In genomic region chr12:112859930-112860329, GRCm38 (mm10) we compare ENCODE assay signal across 17 mouse cellular contexts. TPM values are rescaled to one million over a fixed set of nuclear protein-coding genes. Genes with fewer than 3 reads are reported as not detected.
DNase-seq lines count a peak whose midpoint lies in the region; ATAC-seq and TF ChIP-seq lines count a peak whose summit lies in the region.
"Had no signal": no experiment of that assay in that cellular context is flagged by ENCODE, and none has a peak within 500 bp of the region (broad histone marks: within the 10 kb centered on the region; RNA-seq: fewer than 3 reads in every experiment).

No protein-coding gene starts in this region.

- ATAC-seq in lung, embryonic 14.5 days (ENCODE audit: insufficient read depth): no peak
- peak; percentile 18 for ATAC-seq in megakaryocyte progenitor cell, adult 5-6 weeks (replicated peaks; ENCODE audit: poor library complexity)
- ATAC-seq: forebrain, embryonic 13.5 days had no signal

- no peaks in the 10 kb centered on the region for H3K27me3 ChIP-seq in lung, embryonic 14.5 days (ENCODE audit: insufficient read depth, low read length)
- H3K27me3 ChIP-seq: forebrain, embryonic 13.5 days had no signal

- no peak overlapping the region for H3K4me3 ChIP-seq in lung, embryonic 14.5 days (ENCODE audit: low read depth, low read length)
- H3K4me3 ChIP-seq: forebrain, embryonic 13.5 days; midbrain, embryonic 10.5 days had no signal

- H3K9ac ChIP-seq in lung, embryonic 14.5 days: no peak overlapping the region
- H3K9ac ChIP-seq: forebrain, embryonic 13.5 days had no signal

- no peak overlapping the region for H3K4me2 ChIP-seq in lung, embryonic 14.5 days
- H3K4me2 ChIP-seq: forebrain, embryonic 13.5 days had no signal

- no peaks in the 10 kb centered on the region for H3K4me1 ChIP-seq in lung, embryonic 14.5 days (ENCODE audit: insufficient read depth)
- H3K4me1 ChIP-seq: forebrain, embryonic 13.5 days had no signal

- peak; percentile 34 for DNase-seq in lung, embryonic 14.5 days
- DNase-seq in lung, postnatal 10 days: no peak
- peak; percentile 91 for DNase-seq in T-cell, adult 2 months (ENCODE audit: low spot score)
- peak; percentile 85 to 86 for DNase-seq in thymus, postnatal 10 days (ENCODE audit: low spot score in 2 of 2)
- DNase-seq in right cerebral cortex, postnatal 4 days: no peak
- DNase-seq in kidney, adult 11 months: no peak
- no peak for DNase-seq in right cerebral cortex, postnatal 25 days
- DNase-seq: adrenal gland, postnatal 10 days; cerebellum, adult 11-12 months; gastrocnemius, postnatal 36 days; heart, postnatal 36 days; kidney, adult 9 months had no signal

- no peaks in the 10 kb centered on the region for H3K9me3 ChIP-seq in lung, embryonic 14.5 days (ENCODE audit: low read depth, low read length)
- H3K9me3 ChIP-seq: forebrain, embryonic 13.5 days; G1E; midbrain, embryonic 10.5 days had no signal

- no peak for TF ChIP-seq CTCF in lung, embryonic 14.5 days (IDR thresholded peaks at IDR 0.05; ENCODE audit: low read depth)

- no peak overlapping the region for H3K27ac ChIP-seq in lung, embryonic 14.5 days (ENCODE audit: low read depth)
- H3K27ac ChIP-seq: forebrain, embryonic 13.5 days; midbrain, embryonic 10.5 days had no signal

- 56% methylated on average over 8 of the region's 8 CpGs for WGBS in lung, embryonic 14.5 days

- no peaks in the 10 kb centered on the region for H3K36me3 ChIP-seq in lung, embryonic 14.5 days (ENCODE audit: insufficient read depth)
- H3K36me3 ChIP-seq: G1E; midbrain, embryonic 10.5 days had no signal

RNA-seq across cellular contexts. Expression of gene Gpr132, which starts 8.1 kb away (rescaled TPM):
- 0.12 TPM in 1 of 2 replicates, not detected in the other for polyA plus RNA-seq in lung, embryonic 14.5 days (2014; fragmentation: Nextera tagmentation; extraction: Ambion mirVana)
- 11.4 and 14.1 TPM in 2 replicates for total RNA-seq in megakaryocyte progenitor cell, adult 5-6 weeks (2015)
- total RNA-seq in megakaryocyte progenitor cell, adult 5-6 weeks (2017): 5.7 and 6.1 TPM in 2 replicates
- polyA plus RNA-seq: forebrain, embryonic 13.5 days; midbrain, embryonic 10.5 days; neural tube, embryonic 14.5 days had no signal

RNA-seq across cellular contexts. Expression of gene Cdca4, which starts 30.7 kb away (rescaled TPM):
- 140 and 153 TPM in 2 replicates for polyA plus RNA-seq in lung, embryonic 14.5 days (2014; fragmentation: Nextera tagmentation; extraction: Ambion mirVana)
- 64.3 and 68.9 TPM in 2 replicates for total RNA-seq in megakaryocyte progenitor cell, adult 5-6 weeks (2015)
- total RNA-seq in megakaryocyte progenitor cell, adult 5-6 weeks (2017): 56.8 and 63.6 TPM in 2 replicates

RNA-seq across cellular contexts. Expression of gene Clba1, which starts 51.2 kb away (rescaled TPM):
- 4.3 and 5.1 TPM in 2 replicates for polyA plus RNA-seq in lung, embryonic 14.5 days (2014; fragmentation: Nextera tagmentation; extraction: Ambion mirVana)
- total RNA-seq in megakaryocyte progenitor cell, adult 5-6 weeks (2015): 0.39 and 0.52 TPM in 2 replicates
- total RNA-seq in megakaryocyte progenitor cell, adult 5-6 weeks (2017): 0.87 and 1.0 TPM in 2 replicates

RNA-seq across cellular contexts. Expression of gene Ahnak2, which starts 57.5 kb away (rescaled TPM):
- polyA plus RNA-seq in lung, embryonic 14.5 days (2014; fragmentation: Nextera tagmentation; extraction: Ambion mirVana): 0.61 and 0.64 TPM in 2 replicates
- not detected in 2 replicates for total RNA-seq in megakaryocyte progenitor cell, adult 5-6 weeks (2015)
- not detected in 2 replicates for total RNA-seq in megakaryocyte progenitor cell, adult 5-6 weeks (2017)

Comparison
In these comparisons a context has a peak if more than half of its experiments do, and no peak if none do; other contexts are left out.
1. DNase-seq: peak in lung, embryonic 14.5 days (single experiment), T-cell, adult 2 months (single experiment) and thymus, postnatal 10 days (2 of 2); none in lung, postnatal 10 days (single experiment), right cerebral cortex, postnatal 4 days (single experiment), kidney, adult 11 months (single experiment) and right cerebral cortex, postnatal 25 days (single experiment).